Mouse (Mus musculus) kidney, adult 2 months (tissue): ENCODE data around the gene Plcxd3. TPM values are rescaled to one million over a fixed set of nuclear protein-coding genes. Genes with fewer than 3 reads are reported as not detected.
"Not testable (repeated sequence)": the region's sequence is repeated elsewhere in the genome, so short reads cannot be mapped to it uniquely, and the experiment has no call there.

Experiments used
- DNase-seq: peaks from one replicate; pipeline ENCODE4 v3.0.0; 2021
- H3K27ac ChIP-seq: fragments of 200-500 bp; 2 replicates; pipeline ENCODE4 v1.5.1; 2012; ENCODE audit warnings: low read depth, low read length, control low read depth, inconsistent platforms; ENCODE audit not compliant: insufficient read depth
- H3K27me3 ChIP-seq: fragments of 200-500 bp; replicated peaks from 2 replicates; pipeline ENCODE4 v1.6.1; 2012; ENCODE audit warnings: mild to moderate bottlenecking, moderate library complexity, low read length, inconsistent platforms; ENCODE audit not compliant: control insufficient read depth, insufficient read depth
- H3K36me3 ChIP-seq: fragments of 200-500 bp; 2 replicates; pipeline ENCODE4 v1.6.1; 2012; ENCODE audit warnings: mild to moderate bottlenecking, moderate library complexity, low read length, inconsistent platforms; ENCODE audit not compliant: control insufficient read depth, insufficient read depth
- H3K4me1 ChIP-seq: fragments of 200-500 bp; 2 replicates; pipeline ENCODE4 v1.6.1; 2011; ENCODE audit warnings: low read length; ENCODE audit not compliant: control insufficient read depth, insufficient read depth
- H3K4me3 ChIP-seq: fragments of 200-500 bp; 2 replicates; pipeline ENCODE4 v1.5.1; 2011; ENCODE audit warnings: mild to moderate bottlenecking, low read depth, low read length, control low read depth; ENCODE audit not compliant: insufficient read depth
- CTCF ChIP-seq: fragments of 200-500 bp; conservative IDR thresholded peaks from 2 replicates; pipeline ENCODE4 v1.5.1; 2011; ENCODE audit warnings: low read depth, mild to moderate bottlenecking, control low read depth, low read length, moderate library complexity, mixed read lengths; ENCODE audit not compliant: insufficient read depth, insufficient read length
- POLR2A ChIP-seq: fragments of 200-500 bp; IDR thresholded peaks from one replicate; pipeline ENCODE4 v1.6.1; 2011; ENCODE audit warnings: low read depth, low read length, control low read depth
- WGBS: fragments of 180-500 bp; shearing (Covaris S2); methylation state at CpG from one replicate; pipeline ENCODE4 v1.1.7; 2018; 5-methylcytosine and 5-hydroxymethylcytosine counted together
- polyA plus RNA-seq: library from polyadenylated mRNA; depleted of rRNA; stranded (reverse); fragments of >200 nt; gene quantifications from 2 replicates; pipeline ENCODE4 v1.2.3, GENCODE M21; 2012

The Plcxd3 gene
- polyA plus RNA-seq, 1 experiment: 0.19 TPM

- TF ChIP-seq POLR2A (no peak), CTCF (no peak)
- Histone ChIP-seq H3K27ac (no peak overlapping the region), H3K4me3 (no peak overlapping the region), H3K27me3 (no peaks in the 10 kb centered on the region), H3K4me1 (no peaks in the 10 kb centered on the region; the same call in 1 of the 2 replicates), H3K36me3 (no peaks in the 10 kb centered on the region)
- 80% methylated on average over 5 of the region's 5 CpGs for WGBS
- no peak for DNase-seq
These were observed 183.8 kb downstream of the Plcxd3 start for GRCm38 (mm10) chr15:4559121-4559520.

- Histone ChIP-seq H3K4me3 (no peak overlapping the region), H3K36me3 (no peaks in the 10 kb centered on the region), H3K27ac (no peak overlapping the region), H3K27me3 (no peaks in the 10 kb centered on the region), H3K4me1 (no peaks in the 10 kb centered on the region; the same call in 1 of the 2 replicates)
- TF ChIP-seq POLR2A: no peak
- peak; percentile 54 for DNase-seq
- WGBS: 34% methylated on average over 6 of the region's 6 CpGs
These were observed 186.2 kb downstream of the Plcxd3 start for GRCm38 (mm10) chr15:4561431-4561970.

- H3K36me3 ChIP-seq, H3K27me3 ChIP-seq, H3K4me1 ChIP-seq: not testable (repeated sequence)
- peak overlapping the region; percentile 15; the same call in 1 of the 2 replicates for H3K4me3 ChIP-seq
- 74% methylated on average over 8 of the region's 8 CpGs for WGBS
- peak; percentile 65 for DNase-seq
- H3K27ac ChIP-seq: peak overlapping the region; percentile 22; the same call in 1 of the 2 replicates
These were observed 220.2 kb downstream of the Plcxd3 start for GRCm38 (mm10) chr15:4595521-4595920.

GRCm38 (mm10) chr15:4598661-4599060 lies 223.4 kb downstream of the Plcxd3 start:
- not testable (repeated sequence) for H3K4me3 ChIP-seq, H3K27me3 ChIP-seq, H3K4me1 ChIP-seq, H3K36me3 ChIP-seq
- peak overlapping the region; percentile 74 for H3K27ac ChIP-seq
- 45% methylated on average over 8 of the region's 8 CpGs for WGBS
- DNase-seq: peak; percentile 85

GRCm38 (mm10) chr15:4599331-4599730 lies 224.0 kb downstream of the Plcxd3 start:
- H3K36me3 ChIP-seq, H3K4me1 ChIP-seq: not testable (repeated sequence)
- 56% methylated on average over 8 of the region's 8 CpGs for WGBS

GRCm38 (mm10) chr15:4605630-4606029 lies 230.3 kb downstream of the Plcxd3 start:
- no peak overlapping the region for H3K4me3 ChIP-seq
- peak; percentile 14 for DNase-seq
- no peaks in the 10 kb centered on the region for H3K36me3 ChIP-seq
- H3K27ac ChIP-seq: no peak overlapping the region
- no peaks in the 10 kb centered on the region for H3K27me3 ChIP-seq
- H3K4me1 ChIP-seq: no peaks in the 10 kb centered on the region
- TF ChIP-seq CTCF (no peak), POLR2A (no peak)
- 53% methylated on average over 6 of the region's 6 CpGs for WGBS

More at GRCm38 (mm10) chr15:4599331-4599730, 224.0 kb downstream of the Plcxd3 start:
- DNase-seq: peak; percentile 85
- H3K4me3 ChIP-seq, H3K27me3 ChIP-seq: not testable (repeated sequence)
- H3K27ac ChIP-seq: peak overlapping the region; percentile 86
